Mouse (Mus musculus): ENCODE data around the gene Cnpy2. TPM values are rescaled to one million over a fixed set of nuclear protein-coding genes. Genes with fewer than 3 reads are reported as not detected.

The Cnpy2 gene
- polyA plus RNA-seq (2017; shearing (Covaris generic)), result 156 TPM

DNA sequence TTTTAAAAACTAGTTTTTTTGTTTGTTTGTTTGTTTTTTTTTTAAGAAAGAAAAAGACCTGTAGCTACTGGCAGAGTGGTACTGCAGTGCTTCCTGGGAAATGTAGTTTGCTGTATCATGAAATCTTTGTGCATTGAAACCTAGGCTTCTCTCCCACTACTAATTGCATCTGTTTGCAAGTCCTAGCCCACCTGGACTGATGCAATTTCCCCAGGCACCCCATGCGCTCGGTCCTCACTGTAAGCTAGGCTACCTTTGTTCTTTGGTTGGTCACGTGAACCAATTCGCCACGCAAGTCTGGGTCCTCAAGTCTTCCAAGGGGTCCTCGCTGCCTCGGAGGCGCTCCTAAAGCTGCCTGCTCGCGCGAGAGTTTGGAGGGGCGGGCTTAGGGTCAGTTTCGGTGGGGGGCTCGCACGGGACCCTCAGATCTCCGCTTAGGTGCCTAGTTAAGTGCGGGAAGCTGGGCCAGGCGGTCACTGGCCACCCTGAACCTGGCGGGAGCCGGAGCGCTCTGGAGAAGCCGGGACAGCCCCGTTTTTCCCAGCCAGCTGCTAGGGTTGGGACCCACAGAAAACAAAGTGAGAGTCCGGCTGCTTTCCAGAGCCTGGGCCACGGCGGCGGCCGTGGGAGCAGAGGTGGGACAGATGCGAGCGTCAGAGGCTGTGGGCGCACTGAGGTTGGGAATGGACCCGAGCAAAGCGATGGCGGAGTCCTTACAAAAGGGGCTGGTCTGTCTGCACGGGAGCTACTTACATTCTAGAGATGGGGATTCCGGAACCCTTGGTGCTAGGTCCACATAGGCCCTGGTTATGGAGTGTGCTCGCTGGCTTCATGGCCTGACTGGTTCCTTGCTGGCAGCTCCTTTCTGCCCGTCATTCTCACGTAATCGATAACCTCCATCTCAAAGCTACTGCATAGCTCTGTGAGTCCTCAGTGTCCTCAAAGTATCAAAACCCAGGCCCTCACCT lies at the start of gene Cnpy2:
Gene Cnpy2 (plus strand): TSS at position 319 of the 968 bp plus-strand sequence.

DNA sequence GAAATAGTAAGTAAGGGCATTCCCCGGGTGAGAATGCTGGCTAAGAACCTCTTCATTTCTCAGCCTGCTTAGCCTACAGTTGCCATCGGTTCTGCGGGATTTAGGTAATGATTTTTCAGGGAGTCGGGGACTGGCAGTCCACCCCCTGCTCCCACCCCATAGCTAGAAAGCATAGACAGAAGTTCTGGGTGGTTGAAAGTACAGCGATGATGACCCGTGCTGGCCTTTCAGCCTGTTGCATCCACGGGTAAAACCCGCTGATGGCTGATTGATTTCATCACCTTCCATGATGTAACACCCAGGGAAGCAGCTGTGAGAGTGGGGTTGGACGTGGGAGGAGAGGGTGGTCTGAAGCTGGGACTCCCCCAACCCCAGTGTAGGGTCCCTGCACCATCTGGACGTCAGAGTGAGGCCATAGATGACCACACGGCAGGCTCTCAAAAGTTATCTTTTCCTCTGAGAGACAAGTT lies 23.5 kb upstream of the Cnpy2 start, which contains the start of gene Il23a:
Gene Il23a (minus strand): TSS at position 51 of the 470 bp plus-strand sequence.

DNA sequence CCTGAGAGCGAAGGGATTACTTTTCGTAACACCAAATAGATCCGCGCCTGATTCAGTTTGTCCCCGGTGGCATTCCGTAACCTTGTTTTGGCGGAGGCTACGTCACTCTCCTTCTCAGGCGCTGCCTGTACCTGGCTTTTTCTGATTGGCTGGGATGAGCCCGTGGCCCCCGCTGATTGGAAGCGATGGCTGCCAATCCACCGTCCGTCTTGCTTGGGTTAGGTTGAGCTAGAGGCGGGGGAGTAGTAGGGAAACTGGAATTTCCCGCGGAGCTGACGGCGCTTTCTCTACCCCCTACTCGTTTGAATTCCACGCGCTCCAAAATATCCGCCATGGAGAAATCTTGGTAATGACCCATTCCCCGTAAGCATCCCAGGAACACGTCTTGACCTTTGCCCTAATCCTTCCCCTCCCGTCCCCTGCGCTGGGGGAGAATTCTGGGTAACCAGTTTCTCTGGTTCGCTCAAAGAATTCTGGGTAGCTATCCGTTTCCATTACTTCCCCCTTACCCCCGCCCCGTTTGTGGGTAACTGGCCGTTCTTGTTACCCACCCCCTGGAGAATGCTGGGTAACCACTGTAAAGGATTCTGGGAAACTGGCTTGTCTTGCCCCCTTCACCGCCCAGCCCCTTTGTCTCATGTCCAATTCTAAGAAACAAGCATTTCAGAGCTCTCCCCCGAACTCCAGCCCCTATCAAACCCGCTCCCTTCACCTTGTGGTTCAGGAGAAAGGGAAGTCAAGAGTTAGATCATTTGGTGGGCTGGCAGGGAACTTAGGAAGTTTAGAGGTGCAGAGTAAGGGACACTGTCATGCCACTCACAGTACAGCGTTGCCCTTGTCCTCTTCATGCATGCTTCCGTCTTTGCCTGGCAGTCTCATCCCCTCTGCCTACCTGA lies 18.9 kb upstream of the Cnpy2 start, which contains the start of gene Pan2:
Gene Pan2 (plus strand): TSS at position 210 of the 896 bp plus-strand sequence.

DNA sequence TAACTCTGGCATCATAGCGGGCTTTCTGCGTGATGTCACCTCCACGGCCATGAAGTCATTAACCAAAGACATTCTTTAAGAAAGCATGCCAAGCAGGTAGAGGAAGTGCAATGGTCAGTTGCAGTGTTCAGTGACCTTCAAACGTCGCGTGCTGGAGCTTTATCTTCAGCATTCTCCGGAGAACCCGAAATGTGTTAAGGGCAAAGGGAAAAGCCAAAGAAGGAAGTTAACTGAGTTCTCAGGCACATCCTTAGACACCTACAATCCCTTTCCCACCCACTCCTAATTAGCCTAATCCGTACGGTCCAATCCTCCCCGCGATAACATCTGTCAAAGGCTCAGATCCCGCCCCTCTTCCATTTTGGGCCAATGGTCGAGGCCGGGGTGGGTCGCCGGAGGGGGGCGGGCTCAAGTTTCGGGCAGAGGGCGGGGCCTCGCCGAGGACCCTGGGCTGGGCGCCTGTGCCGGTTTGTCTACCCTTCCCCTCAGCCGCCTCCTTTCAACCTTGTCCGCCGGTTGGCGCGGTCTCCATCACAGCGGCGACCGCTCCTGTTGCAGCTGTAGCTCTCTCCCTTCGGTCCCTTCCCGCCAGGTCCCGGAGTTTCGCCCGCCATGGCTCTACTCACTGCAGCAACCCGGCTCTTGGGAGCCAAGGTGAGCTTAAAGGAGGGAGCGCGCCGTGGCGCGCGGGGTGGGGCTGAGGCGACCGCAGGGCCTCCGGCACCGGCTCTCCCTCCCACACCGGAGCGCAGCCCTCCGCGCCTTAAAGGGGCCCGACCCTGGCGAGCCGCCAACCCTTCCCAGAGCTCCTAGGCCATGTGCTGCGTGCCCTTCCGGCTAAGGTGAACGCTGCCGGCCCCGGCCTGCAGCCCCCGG lies 15.3 kb downstream of the Cnpy2 start, which contains the start of gene Cs:
Gene Cs (plus strand): TSS at position 429 of the 876 bp plus-strand sequence.

DNA sequence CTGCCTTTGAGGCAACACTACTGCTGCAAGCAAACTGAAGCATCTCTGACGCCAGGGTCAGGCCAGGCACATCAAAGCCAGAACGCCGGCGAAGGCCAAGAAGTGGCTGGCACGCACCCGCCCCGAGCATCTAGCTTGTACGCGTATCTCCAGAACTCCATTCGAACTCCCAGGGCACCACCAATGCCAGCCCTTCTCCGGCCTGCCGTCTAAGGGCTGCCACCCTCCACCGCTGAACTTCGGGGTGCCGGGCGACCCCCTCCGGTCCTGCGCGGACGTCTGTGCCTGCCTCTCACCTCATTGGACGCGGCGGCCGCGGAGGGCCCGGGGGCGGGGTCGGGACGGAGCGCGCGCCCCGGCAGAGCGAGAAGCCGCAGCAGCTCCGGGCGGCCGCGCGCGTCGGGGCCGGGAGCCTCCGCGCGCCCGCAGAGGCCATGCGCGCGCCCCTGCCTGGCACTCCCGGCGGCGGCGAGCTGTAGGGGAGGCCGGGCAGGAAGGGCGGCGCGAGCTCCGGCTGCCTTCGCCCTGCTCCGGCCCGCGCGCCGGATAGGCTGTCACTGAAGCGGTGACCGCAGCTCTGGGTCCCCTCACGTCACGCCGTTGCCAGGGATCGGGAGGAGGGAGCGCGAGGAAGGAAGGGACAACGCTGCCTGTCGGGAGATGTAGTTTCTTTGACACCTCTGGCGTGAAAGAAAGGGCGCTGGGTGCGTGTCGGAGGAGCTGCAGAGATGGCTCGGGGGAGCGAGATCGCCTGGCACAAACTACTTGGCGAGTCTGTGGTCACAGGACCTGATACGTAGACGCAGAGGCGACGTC lies 46.4 kb downstream of the Cnpy2 start, which contains the start of gene Coq10a:
Gene Coq10a (minus strand): TSS at position 596 of the 816 bp plus-strand sequence.

DNA sequence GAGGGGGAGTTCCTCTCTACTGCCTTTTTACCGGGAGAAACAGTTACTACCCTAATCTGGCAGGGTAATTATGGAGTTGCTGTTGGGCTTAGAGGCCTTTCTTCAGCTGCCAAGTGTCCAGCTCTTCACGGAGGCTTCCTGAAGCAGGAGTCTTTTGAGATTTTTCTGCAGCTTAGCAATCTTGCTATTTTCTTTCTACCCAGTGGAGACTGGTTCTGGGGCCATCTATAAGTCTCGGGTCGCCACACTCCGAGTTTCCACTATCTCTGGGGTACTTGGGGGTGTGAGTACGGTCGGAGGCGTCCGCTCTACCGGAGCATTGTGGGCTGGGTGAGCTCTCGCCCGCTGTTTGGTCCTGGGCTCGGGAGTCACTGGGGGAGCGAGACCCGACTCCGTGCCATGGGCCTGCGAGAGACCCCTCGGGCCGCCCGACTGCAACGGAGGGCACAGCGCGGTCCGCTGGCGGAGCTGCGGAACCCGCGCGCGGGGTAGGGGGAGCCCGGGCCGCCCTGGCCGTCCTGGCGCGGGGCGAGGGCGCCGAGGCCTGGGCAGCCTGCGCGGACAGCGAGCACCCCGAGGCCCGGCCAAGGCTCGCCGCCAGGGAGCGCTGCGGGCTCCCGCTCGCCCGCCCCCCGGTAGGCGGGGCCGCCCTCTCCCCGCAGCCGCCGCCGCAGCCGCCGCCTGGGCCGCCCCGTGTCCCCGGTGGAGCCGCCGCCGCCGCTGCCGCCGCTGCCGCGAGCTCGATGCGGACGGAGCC lies 54.4 kb downstream of the Cnpy2 start, which contains the start of gene Ankrd52:
Gene Ankrd52 (plus strand): TSS at position 661 of the 757 bp plus-strand sequence.

Other genes starting within 250 kb of the Cnpy2 start
- 1,218 TPM for gene Atp5b, start 239.2 kb upstream of the Cnpy2 start, polyA plus RNA-seq (2017; shearing (Covaris generic))
- 80.6 TPM for gene Baz2a, start 230.9 kb upstream of the Cnpy2 start, polyA plus RNA-seq (2017; shearing (Covaris generic))
- 36.9 TPM for gene Rbms2, start 142.2 kb upstream of the Cnpy2 start, polyA plus RNA-seq (2017; shearing (Covaris generic))
- gene Gls2, start 128.0 kb upstream of the Cnpy2 start, polyA plus RNA-seq (2017; shearing (Covaris generic)), result 0.23 TPM
- 15.9 TPM for gene Spryd4, start 110.7 kb upstream of the Cnpy2 start, polyA plus RNA-seq (2017; shearing (Covaris generic))
- gene Mip, start 96.6 kb upstream of the Cnpy2 start, polyA plus RNA-seq (2017; shearing (Covaris generic)), result not detected
- gene Timeless, start 90.4 kb upstream of the Cnpy2 start, polyA plus RNA-seq (2017; shearing (Covaris generic)), result 25.1 TPM
- not detected for gene Apon, start 68.4 kb upstream of the Cnpy2 start, polyA plus RNA-seq (2017; shearing (Covaris generic))
- gene Apof, start 53.8 kb upstream of the Cnpy2 start, polyA plus RNA-seq (2017; shearing (Covaris generic)), result not detected
- 100 TPM for gene Stat2, start 51.9 kb upstream of the Cnpy2 start, polyA plus RNA-seq (2017; shearing (Covaris generic))
- not detected for gene Il23a, start 23.7 kb upstream of the Cnpy2 start, polyA plus RNA-seq (2017; shearing (Covaris generic))
- gene Pan2, start 19.1 kb upstream of the Cnpy2 start, polyA plus RNA-seq (2017; shearing (Covaris generic)), result 45.1 TPM
- 181 TPM for gene Cs, start 15.3 kb downstream of the Cnpy2 start, polyA plus RNA-seq (2017; shearing (Covaris generic))
- gene Coq10a, start 46.5 kb downstream of the Cnpy2 start, polyA plus RNA-seq (2017; shearing (Covaris generic)), result 12.2 TPM
- gene Ankrd52, start 54.7 kb downstream of the Cnpy2 start, polyA plus RNA-seq (2017; shearing (Covaris generic)), result 2.6 TPM
- gene Slc39a5, start 78.8 kb downstream of the Cnpy2 start, polyA plus RNA-seq (2017; shearing (Covaris generic)), result 0.13 TPM
- gene Nabp2, start 89.0 kb downstream of the Cnpy2 start, polyA plus RNA-seq (2017; shearing (Covaris generic)), result 128 TPM
- 47.8 TPM for gene Rnf41, start 89.2 kb downstream of the Cnpy2 start, polyA plus RNA-seq (2017; shearing (Covaris generic))
- 131 TPM for gene Smarcc2, start 136.8 kb downstream of the Cnpy2 start, polyA plus RNA-seq (2017; shearing (Covaris generic))
- gene Myl6, start 171.7 kb downstream of the Cnpy2 start, polyA plus RNA-seq (2017; shearing (Covaris generic)), result 1,659 TPM
- 3.1 TPM for gene Myl6b, start 176.2 kb downstream of the Cnpy2 start, polyA plus RNA-seq (2017; shearing (Covaris generic))
- gene Esyt1, start 203.4 kb downstream of the Cnpy2 start, polyA plus RNA-seq (2017; shearing (Covaris generic)), result 182 TPM
- gene Zc3h10, start 225.3 kb downstream of the Cnpy2 start, polyA plus RNA-seq (2017; shearing (Covaris generic)), result 26.0 TPM
- gene Rpl41, start 226.8 kb downstream of the Cnpy2 start, polyA plus RNA-seq (2017; shearing (Covaris generic)), result 3,120 TPM
- 35.9 TPM for gene Pa2g4, start 243.5 kb downstream of the Cnpy2 start, polyA plus RNA-seq (2017; shearing (Covaris generic))

Data from activated CD4-positive, CD25-positive, alpha-beta regulatory T cell, adult 9 weeks (primary cell).